Mouse (Mus musculus): ENCODE measurements around the gene Psen1.

GRCm38 (mm10) chr12:83760201-83760600 is 72.2 kb downstream of the Psen1 start:
- TF ChIP-seq CTCF (IDR thresholded peaks at IDR 0.05; ENCODE audit: low read depth) (no peak), EP300 (optimal IDR thresholded peaks at IDR 0.05) (no peak)

All from stomach, postnatal 0 days (tissue).